17 mouse cellular contexts compared by ENCODE assay signal in genomic region chr6:29859344-29859743, GRCm38 (mm10). TPM values are rescaled to one million over a fixed set of nuclear protein-coding genes. Genes with fewer than 3 reads are reported as not detected.
DNase-seq lines count a peak whose midpoint lies in the region; ATAC-seq and TF ChIP-seq lines count a peak whose summit lies in the region.
"Had no signal": no experiment of that assay in that cellular context is flagged by ENCODE, and none has a peak within 500 bp of the region (broad histone marks: within the 10 kb centered on the region; RNA-seq: fewer than 3 reads in every experiment).

No protein-coding gene starts in this region.

- H3K9ac ChIP-seq in heart, postnatal 0 days (replicated peaks; ENCODE audit: low read depth, low read length), result no peak overlapping the region
- H3K9ac ChIP-seq in heart, embryonic 12.5 days, result no peak overlapping the region
- H3K9ac ChIP-seq in liver, embryonic 13.5 days, result peak overlapping the region; percentile 34; the same call in 1 of the 2 replicates
- H3K9ac ChIP-seq: lung, embryonic 15.5 days had no signal

- no peak for TF ChIP-seq EP300 in heart, postnatal 0 days (IDR thresholded peaks at IDR 0.05; ENCODE audit: low read depth)

- H3K27ac ChIP-seq in heart, postnatal 0 days (ENCODE audit: low read depth), result peak overlapping the region; percentile 21; the same call in 1 of the 2 replicates
- no peak overlapping the region for H3K27ac ChIP-seq in heart, embryonic 12.5 days (ENCODE audit: poor library complexity, severe bottlenecking)
- peak overlapping the region; percentile 60 for H3K27ac ChIP-seq in kidney, adult 2 months (ENCODE audit: insufficient read depth, low read depth, low read length)
- peak overlapping the region; percentile 75 for H3K27ac ChIP-seq in liver, embryonic 13.5 days
- H3K27ac ChIP-seq: heart, adult 2 months; lung, embryonic 15.5 days had no signal

- ATAC-seq in heart, postnatal 0 days (ENCODE audit: insufficient read depth, low read depth), result no peak
- ATAC-seq in heart, embryonic 12.5 days (ENCODE audit: insufficient number of reproducible peaks, low FRiP score), result no peak
- no peak for ATAC-seq in liver, embryonic 13.5 days (ENCODE audit: low read depth)

- no peak for DNase-seq in heart, postnatal 0 days (ENCODE audit: low spot score)
- DNase-seq in kidney, adult 2 months, result peak; percentile 66
- DNase-seq in kidney, postnatal 10 days, result peak; percentile 18
- DNase-seq in liver, embryonic 13.5 days, result no peak
- DNase-seq in adipocyte (ENCODE audit: low spot score), result no peak
- no peak for DNase-seq in lung, postnatal 36 days
- DNase-seq: adrenal gland, postnatal 25 days; cerebellum, adult 2 months; gastrocnemius, postnatal 14 days; heart, adult 2 months; left cerebral cortex, postnatal 4 days; midbrain, embryonic 14.5 days; retina, postnatal 1 day had no signal

- no peak for TF ChIP-seq POLR2A in kidney, adult 2 months (IDR thresholded peaks at IDR 0.05; ENCODE audit: low read depth, low read length)

- no peaks in the 10 kb centered on the region; the same call in 1 of the 2 replicates for H3K4me1 ChIP-seq in heart, postnatal 0 days (ENCODE audit: control insufficient read depth, insufficient read depth)
- peaks cover 30% of the 10 kb centered on the region for H3K4me1 ChIP-seq in heart, embryonic 12.5 days (replicated peaks)
- peaks cover 18% of the 10 kb centered on the region; the same call in 1 of the 2 replicates for H3K4me1 ChIP-seq in kidney, adult 2 months (ENCODE audit: control insufficient read depth, insufficient read depth, low read length)
- H3K4me1 ChIP-seq in liver, embryonic 13.5 days (replicated peaks), result peaks cover 49% of the 10 kb centered on the region
- H3K4me1 ChIP-seq: lung, embryonic 15.5 days had no signal

- H3K27me3 ChIP-seq in heart, postnatal 0 days (ENCODE audit: control insufficient read depth, insufficient read depth, low read length), result no peaks in the 10 kb centered on the region
- H3K27me3 ChIP-seq in heart, embryonic 12.5 days (replicated peaks), result no peaks in the 10 kb centered on the region
- H3K27me3 ChIP-seq in kidney, adult 2 months (replicated peaks; ENCODE audit: control insufficient read depth, insufficient read depth, low read length), result no peaks in the 10 kb centered on the region
- H3K27me3 ChIP-seq in liver, embryonic 13.5 days, result no peaks in the 10 kb centered on the region
- H3K27me3 ChIP-seq: lung, embryonic 15.5 days had no signal

- TF ChIP-seq CTCF in heart, postnatal 0 days (IDR thresholded peaks at IDR 0.05; ENCODE audit: low read depth), result no peak
- TF ChIP-seq CTCF in kidney, adult 2 months (conservative IDR thresholded peaks at IDR 0.05; ENCODE audit: insufficient read depth, insufficient read length, low read depth, low read length), result no peak

- WGBS in heart, postnatal 0 days, result 66% methylated on average over 4 of the region's 4 CpGs
- WGBS in heart, embryonic 12.5 days, result 67% methylated on average over 4 of the region's 4 CpGs
- 37% methylated on average over 4 of the region's 4 CpGs for whole genome bisulfite sequencing in kidney, adult 2 months
- 73% methylated on average over 4 of the region's 4 CpGs for WGBS in liver, embryonic 13.5 days (ENCODE audit: insufficient replicate concordance)

- H3K4me3 ChIP-seq in heart, postnatal 0 days (ENCODE audit: low read depth, low read length), result no peak overlapping the region
- no peak overlapping the region for H3K4me3 ChIP-seq in heart, embryonic 12.5 days
- peak overlapping the region; percentile 20 for H3K4me3 ChIP-seq in kidney, adult 2 months (ENCODE audit: insufficient read depth, low read depth, low read length)
- no peak overlapping the region for H3K4me3 ChIP-seq in liver, embryonic 13.5 days (replicated peaks)
- H3K4me3 ChIP-seq: heart, adult 2 months; lung, embryonic 15.5 days; myocyte had no signal

- H3K36me3 ChIP-seq in heart, postnatal 0 days (replicated peaks; ENCODE audit: control insufficient read depth, insufficient read depth, low read length), result no peaks in the 10 kb centered on the region
- H3K36me3 ChIP-seq in heart, embryonic 12.5 days, result 0 out of 2 replicates have a peak, but pooled peaks cover 3% of the 10 kb centered on the region
- H3K36me3 ChIP-seq in kidney, adult 2 months (ENCODE audit: control insufficient read depth, insufficient read depth, low read length), result no peaks in the 10 kb centered on the region
- no peaks in the 10 kb centered on the region for H3K36me3 ChIP-seq in liver, embryonic 13.5 days
- H3K36me3 ChIP-seq: lung, embryonic 15.5 days had no signal

- no peaks in the 10 kb centered on the region for H3K9me3 ChIP-seq in heart, postnatal 0 days (replicated peaks; ENCODE audit: control insufficient read depth, low read length)
- H3K9me3 ChIP-seq in heart, embryonic 12.5 days (replicated peaks), result no peaks in the 10 kb centered on the region
- peaks cover 5% of the 10 kb centered on the region for H3K9me3 ChIP-seq in liver, embryonic 13.5 days (replicated peaks)
- H3K9me3 ChIP-seq: lung, embryonic 15.5 days had no signal

- H3K4me2 ChIP-seq in heart, postnatal 0 days (ENCODE audit: low read depth, low read length), result no peak overlapping the region
- H3K4me2 ChIP-seq in heart, embryonic 12.5 days, result no peak overlapping the region
- no peak overlapping the region for H3K4me2 ChIP-seq in liver, embryonic 13.5 days
- H3K4me2 ChIP-seq: lung, embryonic 15.5 days had no signal

RNA-seq across cellular contexts. Expression of gene Strip2, which starts 57.5 kb away (rescaled TPM):
- total RNA-seq in heart, postnatal 0 days (2014; rRNA removed; ENCODE audit: low replicate concordance), result 144 and 168 TPM in 2 replicates
- polyA plus RNA-seq in heart, postnatal 0 days (2015; fragmentation: Nextera tagmentation; extraction: Ambion mirVana), result 61.8 and 63.8 TPM in 2 replicates
- 39.5 and 39.8 TPM in 2 replicates for polyA plus RNA-seq in heart, embryonic 12.5 days (2016; fragmentation: Nextera tagmentation; extraction: Ambion mirVana)
- polyA plus RNA-seq in kidney, adult 2 months (2012; rRNA removed), result 1.2 and 1.4 TPM in 2 replicates
- polyA plus RNA-seq in liver, embryonic 13.5 days (2015; fragmentation: Nextera tagmentation; extraction: Ambion mirVana), result 0.44 and 0.60 TPM in 2 replicates
- total RNA-seq: neutrophil, adult 5-6 weeks had no signal

Comparison
In these comparisons a context has a peak if more than half of its experiments do, and no peak if none do; other contexts are left out.
1. DNase-seq: peak in kidney, adult 2 months (single experiment) and kidney, postnatal 10 days (single experiment); none in heart, postnatal 0 days (single experiment), liver, embryonic 13.5 days (single experiment), adipocyte (single experiment) and lung, postnatal 36 days (single experiment).
2. RNA of gene Strip2, which starts 57.5 kb away (polyA plus RNA-seq): 61.8 to 63.8 TPM in heart, postnatal 0 days and 39.5 to 39.8 TPM in heart, embryonic 12.5 days; 1.2 to 1.4 TPM in kidney, adult 2 months and 0.44 to 0.60 TPM in liver, embryonic 13.5 days; every median in the first group is over 10 times any median in the second.